Mouse (Mus musculus) gastrocnemius, postnatal 4 days (tissue): ENCODE results near the gene Gm9376. TPM values are rescaled to one million over a fixed set of nuclear protein-coding genes. Genes with fewer than 3 reads are reported as not detected.

ENCODE experiments used
- DNase-seq, 2 experiments: peaks; one replicate each; pipeline ENCODE4 v3.0.0; 2021 to 2022; ENCODE audit warnings: low spot score in 2 of 2, mixed read lengths in 2 of 2
- long read RNA-seq, 2 experiments: library from polyadenylated mRNA; stranded (forward); transcript quantifications; one replicate each; pipeline ENCODE4 v2.0.0; 2021
- total RNA-seq, 2 experiments: library from RNA; stranded (reverse); gene quantifications; 2 replicates each; pipeline ENCODE4 v1.2.3; 2021

Gm9376 gene
- not detected for total RNA-seq
- long read RNA-seq, experiment 1: 0 reads
- long read RNA-seq, experiment 2: 0 reads

- DNase-seq: no peak
Measured at GRCm38 (mm10) chr14:118266660-118267059, at the start of gene Gm9376. TSS of gene Gm9376 (plus strand) at chr14:118266960.

DNA sequence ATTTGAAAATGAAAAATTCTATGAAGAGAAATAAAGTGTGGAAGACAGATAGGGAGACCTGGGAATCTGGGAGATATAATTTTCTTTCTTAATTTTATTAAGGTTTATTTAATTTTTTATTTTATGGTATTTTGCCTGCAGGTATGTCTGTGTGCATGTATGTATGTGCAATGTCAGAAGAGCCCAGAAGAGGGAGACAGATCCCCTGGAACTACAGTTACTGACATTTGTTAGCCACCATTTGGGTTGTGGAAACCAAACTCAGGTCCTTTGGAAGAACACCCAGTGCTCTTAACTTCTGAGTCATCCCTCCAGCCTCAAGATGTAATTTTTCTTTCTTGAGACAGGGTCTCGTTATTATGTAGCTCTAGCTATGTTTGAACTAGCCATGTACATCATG is 45.9 kb upstream of the Gm9376 start:
- DNase-seq: no peak

GRCm38 (mm10) chr14:118225061-118225743 is 41.6 kb upstream of the Gm9376 start:
- DNase-seq: no peak

- DNase-seq: no peak
Measured at GRCm38 (mm10) chr14:118225911-118226310, 40.8 kb upstream of the Gm9376 start.

- no peak for DNase-seq
Measured at GRCm38 (mm10) chr14:118226471-118227155, 40.1 kb upstream of the Gm9376 start.

GRCm38 (mm10) chr14:118232381-118232970 is 34.3 kb upstream of the Gm9376 start:
- no peak for DNase-seq

DNA sequence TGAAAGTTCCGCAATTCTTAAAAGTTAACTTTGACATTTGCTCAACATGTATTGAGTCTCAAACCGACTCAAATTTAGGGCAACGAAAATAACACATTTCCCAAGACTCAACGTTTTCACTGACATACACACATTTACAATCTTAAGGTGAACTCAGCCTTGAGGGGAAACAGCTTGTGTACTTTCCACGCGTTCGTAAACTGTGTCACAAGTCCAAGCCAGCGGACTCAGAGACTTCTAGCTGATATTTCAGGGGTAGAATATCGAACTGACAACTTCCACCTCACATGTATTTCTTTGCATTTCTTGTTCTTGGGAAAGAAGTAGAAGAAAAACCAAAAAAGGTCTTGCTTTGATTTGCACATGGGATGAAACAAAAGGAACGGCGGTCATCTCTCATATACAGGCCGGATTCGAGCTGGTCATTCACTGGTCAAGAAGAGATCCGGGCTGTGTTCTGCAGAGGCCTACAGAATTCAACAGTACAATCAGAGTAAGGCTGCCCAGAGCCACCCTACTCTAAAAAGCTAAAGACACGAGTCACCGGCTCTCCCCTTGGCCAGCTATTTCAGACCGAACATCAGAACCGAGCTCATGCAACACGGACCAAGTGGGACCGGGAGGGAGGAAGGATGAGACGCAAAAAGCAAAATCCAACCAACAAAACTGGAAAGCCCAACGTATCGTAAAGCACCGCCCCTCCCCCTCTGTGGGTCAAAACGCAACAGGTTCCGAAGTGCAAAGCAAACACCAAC is 32.8 kb upstream of the Gm9376 start:
- no peak for DNase-seq

- peak in 1 of 2 experiments; percentile 16 for DNase-seq
Measured at GRCm38 (mm10) chr14:118234541-118235210, 32.1 kb upstream of the Gm9376 start.

DNA sequence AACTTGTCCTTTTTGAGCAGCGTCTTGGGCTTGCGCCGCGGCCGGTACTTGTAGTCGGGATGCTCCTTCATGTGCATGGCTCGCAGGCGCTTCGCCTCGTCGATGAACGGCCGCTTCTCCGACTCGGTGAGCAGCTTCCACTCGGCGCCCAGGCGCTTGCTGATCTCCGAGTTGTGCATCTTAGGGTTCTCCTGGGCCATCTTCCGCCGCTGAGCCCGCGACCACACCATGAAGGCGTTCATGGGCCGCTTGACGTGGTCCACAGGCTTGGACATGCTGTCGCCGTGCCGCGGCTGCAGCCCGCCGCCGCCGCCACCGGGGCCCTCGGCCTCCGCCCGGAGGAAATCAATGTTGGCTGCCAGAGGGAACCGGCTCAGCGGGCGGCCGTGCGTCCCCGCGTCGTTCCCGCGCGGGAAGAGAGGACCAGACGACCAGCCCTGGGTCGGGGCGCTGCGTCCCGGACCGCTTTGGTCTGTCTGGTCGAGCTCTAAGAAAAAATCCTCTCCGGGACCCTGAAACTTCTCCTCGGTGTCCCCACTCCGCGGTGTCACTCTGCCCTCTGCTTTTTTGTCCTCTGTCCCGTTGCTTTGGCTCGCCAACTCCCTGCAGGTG is 31.3 kb upstream of the Gm9376 start:
- DNase-seq: peak in 1 of 2 experiments; percentile 30

DNA sequence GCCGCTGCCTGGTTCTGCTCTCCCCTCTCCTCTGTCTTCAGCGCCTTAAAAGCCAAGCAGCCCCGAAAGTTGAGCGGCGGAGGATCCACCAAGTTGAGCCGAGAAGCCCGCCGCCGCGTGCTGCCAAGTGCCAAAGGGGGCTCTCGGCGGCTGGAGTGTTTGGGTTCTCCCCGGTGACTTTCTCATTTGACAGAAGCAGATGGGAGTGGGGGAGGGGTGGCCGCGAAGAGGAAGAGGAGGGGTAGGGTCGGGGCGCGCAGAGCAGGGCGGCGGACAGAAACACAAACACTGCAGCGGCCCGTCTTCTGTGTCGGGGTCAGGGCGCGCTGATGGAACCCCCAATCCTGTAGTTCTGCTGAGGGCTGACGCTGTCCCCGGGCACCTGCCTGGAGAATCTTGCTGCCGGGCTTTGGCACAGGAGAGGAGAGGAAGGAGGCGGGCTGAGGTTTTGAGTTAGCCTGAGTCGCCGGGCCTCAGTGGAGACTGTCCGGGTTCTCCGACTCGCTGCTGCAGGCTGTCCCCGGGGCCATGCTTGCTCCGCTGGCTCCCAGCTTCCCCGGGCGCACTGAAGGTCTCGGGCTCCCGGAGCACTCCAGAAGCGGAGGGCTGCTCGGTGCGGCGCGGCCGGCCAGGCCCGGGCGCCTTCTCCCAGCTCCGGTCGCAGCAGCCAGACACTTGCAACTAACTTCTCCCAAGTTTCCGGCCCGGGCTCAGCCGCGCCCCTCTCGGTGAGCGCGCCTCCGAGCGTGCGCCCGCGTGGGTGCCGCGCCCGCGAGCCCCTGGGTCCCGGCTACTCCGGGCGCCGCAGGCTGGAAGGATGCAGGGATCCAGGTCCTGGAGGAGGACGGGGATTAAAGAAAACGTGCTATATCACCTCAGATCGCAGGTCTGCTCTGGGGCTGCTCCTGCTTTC is 30.5 kb upstream of the Gm9376 start:
- DNase-seq: peak in 1 of 2 experiments; percentile 32

GRCm38 (mm10) chr14:118236886-118237289 is 29.9 kb upstream of the Gm9376 start, which contains the start of gene Sox21:
TSS of gene Sox21 (minus strand) at chr14:118237030.
- peak in 1 of 2 experiments; percentile 16 for DNase-seq

DNA sequence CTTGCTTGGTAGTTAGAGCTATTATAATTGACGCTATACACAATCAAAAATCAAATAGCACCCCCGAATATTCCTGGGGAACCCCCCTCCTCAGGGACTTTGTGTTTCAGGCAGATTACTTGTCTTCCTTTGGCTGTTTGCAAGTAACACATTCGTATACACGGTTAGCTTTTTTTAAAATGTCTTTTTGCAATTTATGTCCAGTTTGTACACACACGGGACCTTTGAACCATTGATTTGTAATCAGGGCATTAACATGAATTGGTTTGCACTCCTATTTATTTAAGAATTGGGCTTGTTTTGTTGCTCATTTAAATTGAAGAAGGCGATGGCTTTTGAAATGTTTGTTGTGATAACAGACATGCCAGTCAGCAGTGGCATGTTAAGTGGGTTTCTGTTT is 29.0 kb upstream of the Gm9376 start:
- no peak for DNase-seq

DNA sequence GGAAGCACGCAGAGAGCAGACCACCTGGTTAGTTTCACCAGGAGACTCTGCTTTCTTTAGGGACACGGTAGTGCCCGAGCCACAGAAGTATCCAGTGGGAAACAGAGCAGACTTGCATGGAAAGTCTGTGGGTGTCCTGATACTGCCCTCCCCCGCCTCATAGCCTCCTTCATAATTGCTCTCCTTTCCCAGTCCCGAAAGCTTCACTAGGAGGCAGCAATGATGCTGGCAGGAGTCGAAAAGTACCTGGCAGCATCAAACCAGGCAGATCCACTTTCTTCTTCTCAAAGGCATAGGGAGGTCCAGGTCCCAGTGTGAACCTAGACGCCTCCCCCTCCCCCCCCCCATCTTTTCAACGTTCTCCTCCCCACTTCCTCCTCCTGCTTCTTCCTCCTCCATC is 27.4 kb upstream of the Gm9376 start:
- DNase-seq: no peak

- DNase-seq: no peak
Measured at GRCm38 (mm10) chr14:118241416-118241815, 25.3 kb upstream of the Gm9376 start.

DNA sequence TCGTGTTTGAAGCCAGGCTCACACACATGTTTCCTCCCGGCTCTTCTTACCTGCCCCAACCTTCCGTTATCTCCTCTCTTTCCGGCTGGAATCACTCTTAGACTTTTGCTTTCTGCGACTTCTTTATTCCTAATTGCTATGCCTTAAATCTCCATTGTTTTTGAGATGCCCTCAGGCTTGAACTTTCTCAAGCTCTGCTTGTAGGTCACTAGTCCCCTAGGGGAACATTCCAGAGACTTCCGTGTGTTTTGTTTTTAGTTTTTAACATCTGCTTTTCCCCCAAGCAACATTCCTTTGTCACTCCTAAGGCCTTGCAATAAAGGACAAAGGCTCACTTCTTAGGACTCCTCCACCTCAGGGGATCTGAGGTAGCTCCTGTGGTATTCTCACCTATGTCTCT is 13.4 kb upstream of the Gm9376 start:
- DNase-seq: no peak

DNA sequence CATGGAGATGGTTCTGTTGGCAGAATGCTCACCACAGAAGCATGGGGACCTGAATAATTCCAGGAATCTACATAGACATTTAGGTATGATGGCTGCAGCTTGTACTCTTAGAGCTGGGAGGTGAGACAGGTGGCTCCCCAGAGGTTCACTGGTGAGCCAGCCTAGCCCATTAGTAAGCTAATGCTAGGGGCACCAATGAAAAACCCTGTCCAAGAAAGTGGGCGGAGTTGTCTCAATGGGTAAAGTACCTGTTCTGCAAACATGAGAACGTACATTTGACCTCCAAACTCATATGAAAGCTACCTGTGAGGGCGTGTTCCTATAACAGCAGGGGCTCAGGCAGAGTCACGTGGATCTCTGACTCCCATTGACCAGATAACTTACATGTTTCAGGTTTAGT is 2.1 kb downstream of the Gm9376 start:
- DNase-seq: no peak

DNA sequence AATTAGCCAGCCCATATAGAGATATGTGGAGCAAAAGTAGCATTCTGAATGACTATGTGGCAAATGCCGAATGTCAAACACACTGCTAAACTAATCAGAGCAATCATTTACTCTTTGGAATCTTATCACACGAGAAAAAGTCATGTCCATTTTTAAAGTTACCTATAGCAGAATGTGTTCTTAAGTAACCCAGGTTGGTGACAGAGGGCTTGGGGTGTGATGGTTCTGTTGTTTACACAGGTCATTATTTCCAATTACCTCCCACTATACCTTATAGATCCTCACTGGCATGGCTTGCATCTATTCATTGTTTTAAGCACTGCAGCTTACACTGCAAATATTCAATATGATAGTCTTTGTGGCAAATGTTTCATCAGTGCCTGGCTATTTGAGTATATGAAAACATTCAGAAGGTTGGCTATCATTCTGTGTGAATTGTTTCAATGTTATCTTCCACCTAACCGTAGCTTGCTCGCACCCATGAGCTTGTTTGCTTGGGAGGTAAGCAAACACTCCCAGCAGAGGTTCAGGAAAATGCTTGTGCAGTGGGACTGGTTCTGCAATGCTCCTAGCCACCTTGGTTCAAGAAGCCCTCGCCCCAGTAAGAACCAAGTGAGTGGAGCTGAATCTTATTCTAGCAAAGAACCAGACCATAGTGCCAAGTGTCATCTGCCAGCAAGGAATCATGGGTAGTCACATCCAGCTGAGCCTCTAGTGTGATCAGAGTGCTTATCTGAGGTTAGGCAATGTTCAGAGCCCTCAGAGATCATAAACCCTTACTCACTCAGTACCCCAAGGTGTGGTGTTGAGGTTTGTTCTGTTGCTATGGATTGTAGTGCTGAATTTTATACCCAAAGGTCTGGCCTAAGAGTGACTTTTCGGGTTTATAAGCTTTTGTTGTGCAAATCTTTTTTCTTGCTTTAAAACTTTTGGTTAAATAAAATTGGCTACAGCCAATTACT is 6.1 kb downstream of the Gm9376 start:
- no peak for DNase-seq
